Mouse (Mus musculus) bone marrow, adult 2 months (tissue): ENCODE measurements around the gene Palld. TPM values are rescaled to one million over a fixed set of nuclear protein-coding genes. Genes with fewer than 3 reads are reported as not detected.

Experiments
- H3K27ac ChIP-seq: fragments of 200-500 bp; 2 replicates; pipeline ENCODE4 v1.5.1; 2012; ENCODE audit warnings: low read depth, mild to moderate bottlenecking, control low read depth, inconsistent platforms, low read length; ENCODE audit not compliant: control insufficient read depth, poor library complexity, insufficient read depth
- H3K4me1 ChIP-seq: fragments of 200-500 bp; 2 replicates; pipeline ENCODE4 v1.6.1; 2011; ENCODE audit warnings: low read length; ENCODE audit not compliant: control insufficient read depth, insufficient read depth
- H3K4me3 ChIP-seq: fragments of 200-500 bp; replicated peaks from 2 replicates; pipeline ENCODE3; 2011; ENCODE audit warnings: mild to moderate bottlenecking, low read depth, low read length, control low read depth; ENCODE audit not compliant: control insufficient read depth
- CTCF ChIP-seq: fragments of 200-500 bp; IDR thresholded peaks from 2 replicates; pipeline ENCODE4 v1.5.1; 2011; ENCODE audit warnings: low read length, control low read depth; ENCODE audit not compliant: control insufficient read depth, insufficient read depth
- POLR2A ChIP-seq: fragments of 200-500 bp; IDR thresholded peaks from 2 replicates; pipeline ENCODE4 v1.6.1; 2011; ENCODE audit warnings: low read depth, mild to moderate bottlenecking, control low read depth, low read length, borderline replicate concordance; ENCODE audit not compliant: control insufficient read depth
- WGBS: fragments of 180-500 bp; shearing (Covaris S2); methylation state at CpG from one replicate; pipeline ENCODE4 v1.1.7; 2018; 5-methylcytosine and 5-hydroxymethylcytosine counted together
- polyA plus RNA-seq: library from polyadenylated mRNA; stranded (reverse); fragments of >200 nt; gene quantifications from 2 replicates; pipeline ENCODE4 v1.2.4, GENCODE M21; 2011; ENCODE audit warnings: low replicate concordance; ENCODE audit not compliant: missing spikeins, insufficient read depth, insufficient read length

Gene Palld
- polyA plus RNA-seq, 1 experiment = 33.7 TPM

GRCm38 (mm10) chr8:61588336-61588735 is 314.2 kb downstream of the Palld start:
- no peaks in the 10 kb centered on the region; the same call in 1 of the 2 replicates for H3K4me1 ChIP-seq
- TF ChIP-seq CTCF (no peak), POLR2A (no peak)
- WGBS = 79% methylated on average over 1 of the region's 1 CpGs

DNA sequence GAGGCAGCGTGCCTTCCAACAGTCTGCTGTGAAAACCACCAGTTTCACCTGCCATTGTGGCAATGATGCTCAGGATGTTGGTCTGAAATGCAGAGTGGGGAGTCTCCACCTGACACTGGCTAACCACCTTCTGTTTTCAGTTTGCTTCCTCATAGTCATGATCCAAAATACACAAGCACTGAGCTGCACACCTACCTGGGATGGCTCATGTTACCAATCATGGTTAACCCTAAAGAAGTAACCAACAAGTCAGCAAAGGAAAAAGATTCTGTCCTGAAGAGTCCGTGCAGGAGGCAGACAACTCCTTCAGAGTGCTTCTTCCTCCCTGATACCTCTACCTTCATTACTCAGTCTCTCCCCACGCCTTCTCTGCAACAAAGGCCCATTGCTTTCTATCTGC is 314.8 kb downstream of the Palld start:
- 73% methylated on average over 3 of the region's 3 CpGs for WGBS
- TF ChIP-seq CTCF = no peak
- no peak for TF ChIP-seq POLR2A

More at GRCm38 (mm10) chr8:61588336-61588735, 314.2 kb downstream of the Palld start:
- Histone ChIP-seq H3K4me3 (no peak overlapping the region), H3K27ac (no peak overlapping the region)

DNA sequence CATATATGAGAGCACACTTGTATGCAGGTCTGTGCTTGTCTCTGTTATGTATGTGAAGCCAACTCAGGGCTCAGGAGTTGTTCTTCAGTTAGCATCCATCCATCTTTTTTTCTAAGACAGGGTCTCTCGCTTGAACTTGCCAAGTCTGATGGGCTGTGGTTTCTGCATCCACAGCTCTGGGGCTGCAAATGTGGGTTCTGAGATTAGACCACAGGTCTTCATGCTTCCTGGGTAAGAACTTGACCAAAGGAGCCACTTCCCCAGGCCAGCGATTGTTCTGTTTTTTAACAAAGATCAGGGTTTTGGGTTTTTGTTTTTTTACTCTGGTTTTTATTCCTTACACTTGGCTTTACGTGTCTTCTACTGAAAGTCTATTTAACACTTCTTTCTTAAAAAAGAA is 316.0 kb downstream of the Palld start:
- Histone ChIP-seq H3K4me3 (no peak overlapping the region), H3K4me1 (no peaks in the 10 kb centered on the region; the same call in 1 of the 2 replicates), H3K27ac (no peak overlapping the region)
- TF ChIP-seq CTCF (no peak), POLR2A (no peak)
- WGBS = 3% methylated on average over 3 of the region's 3 CpGs

More for the DNA sequence above, 314.8 kb downstream of the Palld start:
- Histone ChIP-seq H3K4me1 (no peaks in the 10 kb centered on the region; the same call in 1 of the 2 replicates), H3K27ac (no peak overlapping the region), H3K4me3 (no peak overlapping the region)

DNA sequence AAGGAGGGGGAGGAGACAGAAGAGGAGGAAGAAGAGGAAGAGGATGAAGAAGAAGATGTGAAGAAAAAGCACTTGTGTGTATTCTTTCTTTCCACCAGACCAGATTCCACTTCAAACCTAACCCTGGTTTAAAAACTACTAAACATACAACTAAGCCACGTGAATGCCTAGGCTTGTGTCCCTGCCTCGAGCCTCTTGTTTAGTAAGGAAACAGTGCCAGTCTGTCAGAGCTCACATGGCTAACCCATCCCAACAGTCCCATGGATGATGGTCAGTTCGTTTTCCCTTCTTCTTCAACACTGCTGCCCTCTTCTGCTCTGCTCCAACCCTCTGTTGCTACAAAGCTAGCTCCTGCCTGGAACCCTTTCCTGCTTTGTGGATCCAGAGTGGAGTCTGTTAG is 316.7 kb downstream of the Palld start:
- Histone ChIP-seq H3K4me3 (no peak overlapping the region), H3K27ac (no peak overlapping the region), H3K4me1 (no peaks in the 10 kb centered on the region; the same call in 1 of the 2 replicates)
- no peak for TF ChIP-seq CTCF
- no peak for TF ChIP-seq POLR2A
- 56% methylated on average over 3 of the region's 3 CpGs for WGBS

GRCm38 (mm10) chr8:61584714-61585383 is 317.6 kb downstream of the Palld start:
- WGBS = 29% methylated on average over 5 of the region's 5 CpGs
- H3K4me1 ChIP-seq = no peaks in the 10 kb centered on the region; the same call in 1 of the 2 replicates
- H3K27ac ChIP-seq = no peak overlapping the region
- no peak for TF ChIP-seq CTCF
- no peak overlapping the region for H3K4me3 ChIP-seq

GRCm38 (mm10) chr8:61582547-61582946 is 319.9 kb downstream of the Palld start:
- TF ChIP-seq CTCF = no peak
- TF ChIP-seq POLR2A = no peak

DNA sequence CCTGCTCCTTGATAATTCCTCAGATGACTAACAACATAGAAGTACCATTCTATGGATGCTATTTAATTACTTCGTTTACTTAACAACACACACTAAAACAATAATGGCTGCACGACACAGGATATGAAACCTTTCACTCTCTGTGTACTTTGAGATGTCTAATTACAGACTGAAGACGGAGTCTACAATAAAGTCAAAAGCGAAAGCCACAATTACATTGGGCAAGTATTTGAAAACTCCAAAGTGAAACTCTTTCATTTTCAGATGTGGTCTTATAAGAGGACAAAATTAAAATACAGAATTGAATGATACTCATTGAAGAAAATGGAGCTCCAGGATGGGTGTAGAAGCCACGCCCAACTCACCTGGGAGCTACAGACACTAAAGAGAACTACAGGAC is 321.2 kb downstream of the Palld start:
- Histone ChIP-seq H3K27ac (no peak overlapping the region), H3K4me3 (no peak overlapping the region), H3K4me1 (peaks cover 1% of the 10 kb centered on the region; the same call in 1 of the 2 replicates)
- TF ChIP-seq CTCF = no peak
- TF ChIP-seq POLR2A = no peak
- WGBS = 71% methylated on average over 5 of the region's 5 CpGs

More at GRCm38 (mm10) chr8:61582547-61582946, 319.9 kb downstream of the Palld start:
- H3K4me3 ChIP-seq = no peak overlapping the region
- 76% methylated on average over 8 of the region's 8 CpGs for WGBS
- no peak overlapping the region for H3K27ac ChIP-seq
- peaks cover 1% of the 10 kb centered on the region; the same call in 1 of the 2 replicates for H3K4me1 ChIP-seq

DNA sequence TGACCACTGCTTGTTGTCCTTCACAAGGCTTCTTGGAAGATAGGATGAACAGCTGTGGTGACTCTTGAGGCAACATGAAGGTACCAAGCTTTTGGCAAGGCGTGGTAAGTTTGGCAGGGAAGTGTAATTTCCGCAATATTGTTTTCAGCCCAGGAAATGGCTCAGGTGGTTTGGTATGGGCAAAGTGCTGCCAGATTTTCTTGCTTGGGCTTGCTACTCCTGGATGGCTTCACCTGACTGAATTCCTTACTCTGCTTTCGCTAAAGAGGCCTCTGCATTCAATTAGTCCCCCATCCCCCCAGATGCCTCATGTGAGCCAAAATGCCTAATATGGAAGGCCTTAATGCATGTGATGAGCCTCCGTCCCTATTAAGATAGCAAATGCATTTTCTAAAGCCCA is 322.7 kb downstream of the Palld start:
- H3K27ac ChIP-seq = no peak overlapping the region
- TF ChIP-seq CTCF = no peak
- no peak for TF ChIP-seq POLR2A
- peaks cover 1% of the 10 kb centered on the region; the same call in 1 of the 2 replicates for H3K4me1 ChIP-seq
- 71% methylated on average over 4 of the region's 4 CpGs for WGBS
- no peak overlapping the region for H3K4me3 ChIP-seq

DNA sequence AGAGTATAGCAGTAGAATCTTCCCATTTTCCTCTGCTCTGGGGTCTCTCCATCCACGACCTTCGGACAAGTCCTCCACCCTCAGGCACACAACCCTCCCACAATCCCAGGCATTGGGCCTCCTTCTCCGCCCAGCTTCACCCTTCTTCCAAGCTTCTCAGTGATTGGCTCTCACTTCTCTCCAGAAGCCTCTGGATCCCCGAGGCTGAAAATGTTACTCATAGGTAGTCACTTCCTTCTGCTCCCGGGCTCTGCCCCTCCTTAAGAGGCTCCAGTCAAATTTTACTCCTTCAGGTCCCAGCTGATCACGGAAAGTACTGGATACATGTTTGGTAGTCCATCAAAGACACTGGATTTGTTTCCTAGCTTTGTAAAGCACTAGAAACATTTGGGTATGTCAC is 323.7 kb downstream of the Palld start:
- H3K27ac ChIP-seq = no peak overlapping the region
- peaks cover 1% of the 10 kb centered on the region; the same call in 1 of the 2 replicates for H3K4me1 ChIP-seq
- TF ChIP-seq POLR2A (no peak), CTCF (no peak)
- 52% methylated on average over 6 of the region's 6 CpGs for WGBS
- no peak overlapping the region for H3K4me3 ChIP-seq
